Mouse (Mus musculus) frontal cortex, postnatal 10 days (tissue): Measurements from ENCODE around the gene Fxr1.
"Not testable (repeated sequence)": the region's sequence is repeated elsewhere in the genome, so short reads cannot be mapped to it uniquely, and the experiment has no call there.

Experiments
- DNase-seq, 2 experiments: peaks; one replicate each; pipeline ENCODE4 v3.0.0; 2022; ENCODE audit warnings: low spot score in 2 of 2, mixed read lengths in 1 of 2

Fxr1 gene

GRCm38 (mm10) chr3:34062352-34062751 lies 42.6 kb downstream of the Fxr1 start:
- no peak for DNase-seq

GRCm38 (mm10) chr3:34068943-34069342 lies 49.2 kb downstream of the Fxr1 start:
- not testable (repeated sequence) for DNase-seq

GRCm38 (mm10) chr3:34072726-34073125 lies 53.0 kb downstream of the Fxr1 start:
- no peak for DNase-seq

GRCm38 (mm10) chr3:34076058-34076759 lies 56.5 kb downstream of the Fxr1 start:
- DNase-seq: no peak

- DNase-seq: peak; percentile 84 to 93
Observed at GRCm38 (mm10) chr3:34080900-34081662, 61.3 kb downstream of the Fxr1 start, which contains the start of gene Dnajc19. Dnajc19 (minus strand) TSS chr3:34081321.

- no peak for DNase-seq
Observed at GRCm38 (mm10) chr3:34081929-34082328, 62.2 kb downstream of the Fxr1 start.

- no peak for DNase-seq
Observed at GRCm38 (mm10) chr3:34083655-34084054, 63.9 kb downstream of the Fxr1 start.

GRCm38 (mm10) chr3:34102891-34103290 lies 83.1 kb downstream of the Fxr1 start:
- no peak for DNase-seq

- no peak for DNase-seq
Observed at GRCm38 (mm10) chr3:34103902-34104672, 84.3 kb downstream of the Fxr1 start.

GRCm38 (mm10) chr3:34106421-34106820 lies 86.7 kb downstream of the Fxr1 start:
- no peak for DNase-seq

GRCm38 (mm10) chr3:34107631-34108030 lies 87.9 kb downstream of the Fxr1 start:
- no peak for DNase-seq

- no peak for DNase-seq
Observed at GRCm38 (mm10) chr3:34111941-34112685, 92.4 kb downstream of the Fxr1 start.

GRCm38 (mm10) chr3:34115806-34116205 lies 96.1 kb downstream of the Fxr1 start:
- DNase-seq: no peak

- DNase-seq: no peak
Observed at GRCm38 (mm10) chr3:34119869-34120268, 100.1 kb downstream of the Fxr1 start.
